Mouse (Mus musculus) left cerebral cortex, postnatal 4 days (tissue): ENCODE results near the gene Slc9a6. TPM values are rescaled to one million over a fixed set of nuclear protein-coding genes. Genes with fewer than 3 reads are reported as not detected.

ENCODE experiments used
- DNase-seq: peaks from one replicate; pipeline ENCODE4 v3.0.0-alpha.2; 2022
- intact Hi-C: fragments of 180-260 bp; cut with DNase I; formaldehyde crosslinking; loops from one replicate; pipeline ENCODE4 v1.15.1; 2025
- total RNA-seq, 2 experiments: library from RNA; stranded (reverse); gene quantifications; 2 replicates each; pipeline ENCODE4 v1.2.3; 2021

Slc9a6 gene
- total RNA-seq, 2 experiments from 2014 or later = 103 to 116 TPM

GRCm38 (mm10) chrX:56663377-56663776, 53.8 kb downstream of the Slc9a6 start:
- no peak for DNase-seq
- intact Hi-C loops = no loop called here

GRCm38 (mm10) chrX:56665226-56665973, 55.8 kb downstream of the Slc9a6 start:
- no peak for DNase-seq
- intact Hi-C loops = no loop called here

GRCm38 (mm10) chrX:56667296-56667695, 57.7 kb downstream of the Slc9a6 start:
- intact Hi-C loops = no loop called here
- DNase-seq = peak; percentile 8

GRCm38 (mm10) chrX:56668051-56668450, 58.5 kb downstream of the Slc9a6 start:
- intact Hi-C loops = no loop called here
- no peak for DNase-seq

GRCm38 (mm10) chrX:56668501-56668900, 58.9 kb downstream of the Slc9a6 start:
- DNase-seq = no peak
- intact Hi-C loops = no loop called here

DNA sequence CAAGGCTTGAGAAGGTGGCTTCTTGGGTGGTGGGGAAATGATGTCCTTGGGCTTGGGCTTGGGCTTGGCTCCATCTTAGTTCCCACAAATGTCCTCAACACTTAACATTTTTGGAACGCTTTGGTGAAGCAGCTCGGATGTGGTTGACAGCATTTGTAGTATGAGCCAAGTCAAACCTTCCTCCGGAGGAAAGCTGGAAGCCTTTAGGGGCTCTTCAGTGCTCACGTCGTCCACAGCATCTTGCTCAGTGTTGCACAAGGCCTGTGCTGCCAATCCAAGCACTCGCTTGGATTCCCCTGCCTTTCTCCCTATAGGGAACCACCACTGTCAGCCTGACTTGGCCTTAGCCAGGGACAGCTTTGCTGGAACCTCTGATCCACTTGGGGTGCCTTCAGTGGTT, 66.0 kb downstream of the Slc9a6 start:
- intact Hi-C loops = no loop called here
- no peak for DNase-seq

DNA sequence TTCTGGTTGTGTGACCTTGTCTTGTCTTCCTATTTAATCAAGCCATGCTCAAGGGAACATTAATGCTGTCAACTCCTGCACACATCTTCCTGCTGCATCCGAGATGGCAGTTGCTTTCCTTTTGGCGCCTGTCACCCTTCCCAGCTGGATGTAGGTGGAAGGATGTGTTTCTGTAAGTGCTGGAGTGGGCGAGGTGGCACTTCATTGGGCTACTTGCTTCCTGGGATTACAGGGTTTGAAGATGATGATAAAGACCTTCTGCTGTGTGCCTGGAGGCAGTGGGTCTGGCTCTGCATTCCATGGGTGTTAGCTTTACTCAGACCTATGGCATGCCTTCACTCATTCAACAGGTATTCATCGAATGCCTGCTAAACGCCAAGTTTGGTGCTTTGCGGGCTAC, 68.2 kb downstream of the Slc9a6 start:
- DNase-seq = no peak
- intact Hi-C loops = no loop called here

DNA sequence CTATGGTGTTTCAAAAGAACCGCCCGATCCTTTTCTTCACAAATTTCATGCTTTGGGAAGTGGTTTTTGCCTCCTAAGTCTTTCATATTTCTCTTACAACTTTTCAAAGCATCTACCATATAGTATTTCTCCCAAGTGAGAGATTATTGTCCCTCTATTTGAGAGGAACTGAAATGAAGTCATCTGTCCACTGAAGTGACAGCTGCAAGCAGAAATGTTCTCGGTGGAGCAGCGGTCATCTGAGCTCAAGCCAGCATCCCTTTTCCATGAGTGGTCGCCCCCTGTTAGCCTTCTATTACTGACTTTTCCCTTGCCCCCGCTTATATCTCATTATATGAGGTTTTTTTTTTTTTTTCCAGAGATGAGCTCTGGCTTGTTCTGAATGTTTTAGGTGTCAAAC, 69.5 kb downstream of the Slc9a6 start:
- intact Hi-C loops = no loop called here
- no peak for DNase-seq

GRCm38 (mm10) chrX:56682156-56682720, 72.7 kb downstream of the Slc9a6 start:
- intact Hi-C loops = no loop called here

GRCm38 (mm10) chrX:56683521-56683920, 74.0 kb downstream of the Slc9a6 start:
- intact Hi-C loops = no loop called here
- peak; percentile 1 for DNase-seq

More at GRCm38 (mm10) chrX:56682156-56682720, 72.7 kb downstream of the Slc9a6 start:
- no peak for DNase-seq

- intact Hi-C loops = no loop called here
- DNase-seq = no peak
Measured at GRCm38 (mm10) chrX:56692554-56692953, 83.0 kb downstream of the Slc9a6 start.

DNA sequence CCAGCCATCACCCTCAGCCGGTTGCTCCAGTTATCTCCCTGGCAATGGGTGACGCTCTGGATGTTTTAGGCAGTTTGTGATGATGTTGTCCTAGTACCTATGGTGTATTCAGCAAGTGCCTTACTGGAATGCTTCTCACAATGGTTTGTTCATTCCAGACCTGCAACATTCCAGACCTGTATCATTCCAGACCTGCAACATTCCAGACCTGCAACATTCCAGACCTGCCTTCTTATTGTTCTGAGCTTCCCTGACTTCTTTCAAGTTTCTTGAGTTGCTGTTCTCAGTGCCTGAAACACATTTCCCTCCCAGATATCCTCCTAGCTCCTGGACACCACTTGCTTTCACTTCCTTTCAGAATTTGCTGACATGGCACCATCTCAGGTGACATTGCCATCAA, 85.0 kb downstream of the Slc9a6 start:
- no peak for DNase-seq
- intact Hi-C loops = no loop called here

GRCm38 (mm10) chrX:56697199-56697780, 87.7 kb downstream of the Slc9a6 start:
- intact Hi-C loops = no loop called here
- no peak for DNase-seq

- intact Hi-C loops = no loop called here
- DNase-seq = no peak
Measured at GRCm38 (mm10) chrX:56697886-56698285, 88.3 kb downstream of the Slc9a6 start.

DNA sequence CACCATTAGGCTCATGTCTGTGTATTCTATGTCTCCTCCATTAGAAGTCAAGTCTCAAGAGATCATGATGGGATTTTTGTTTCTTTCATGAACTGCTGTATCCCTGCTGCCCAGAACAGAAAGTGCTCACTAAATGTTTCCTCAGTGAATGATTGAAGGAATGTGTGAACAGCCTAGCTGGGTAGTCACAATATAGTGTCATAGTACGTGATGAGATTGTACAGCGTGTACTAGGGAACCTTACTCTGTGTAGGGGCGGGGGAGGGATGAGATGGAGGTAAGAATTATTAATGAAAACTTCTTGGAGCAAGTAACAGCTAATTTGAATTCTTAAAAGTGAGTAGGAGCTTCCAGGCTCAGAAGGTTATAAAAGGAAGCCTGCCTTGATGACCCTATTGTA, 91.7 kb downstream of the Slc9a6 start:
- intact Hi-C loops = no loop called here
- DNase-seq = no peak

GRCm38 (mm10) chrX:56703965-56704562, 94.5 kb downstream of the Slc9a6 start:
- intact Hi-C loops = no loop called here

DNA sequence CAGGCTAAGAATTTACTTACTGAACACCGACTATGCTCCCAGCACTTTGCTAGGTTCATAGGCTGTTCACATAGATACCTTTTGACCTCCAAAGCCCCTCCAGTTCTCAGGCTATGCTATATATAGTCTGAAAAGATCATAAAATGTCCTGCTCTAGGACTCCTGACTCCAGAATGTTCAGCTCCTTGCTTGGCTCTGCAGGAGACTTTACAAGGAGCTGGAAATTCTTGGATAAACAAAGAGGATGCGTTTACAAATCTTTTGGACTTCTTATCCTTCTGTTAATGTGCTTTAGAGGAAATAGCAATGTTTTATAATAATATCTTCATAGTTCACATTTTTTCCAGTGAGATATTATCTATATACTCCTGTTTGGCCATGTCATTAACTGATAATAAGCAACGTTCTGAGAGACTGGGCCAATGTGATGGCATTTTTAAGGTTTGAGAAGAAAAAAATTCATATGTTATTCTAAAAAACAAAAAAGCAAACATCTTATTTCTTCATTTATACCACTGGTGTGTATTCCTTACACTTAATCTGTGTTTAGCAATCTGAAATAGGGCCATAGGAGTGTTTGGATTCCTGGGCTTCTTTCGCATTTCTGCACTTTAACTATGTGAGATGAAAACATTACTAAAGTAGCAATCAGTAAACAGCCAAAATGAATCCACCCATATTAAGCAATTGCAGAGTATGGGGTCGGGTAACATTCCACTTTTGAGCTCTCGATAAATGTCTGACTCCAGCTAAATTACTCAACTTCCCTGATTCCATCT, 99.2 kb downstream of the Slc9a6 start:
- no peak for DNase-seq
- intact Hi-C loops = no loop called here

More at GRCm38 (mm10) chrX:56703965-56704562, 94.5 kb downstream of the Slc9a6 start:
- no peak for DNase-seq

- intact Hi-C loops = no loop called here
- DNase-seq = no peak
Measured at GRCm38 (mm10) chrX:56710522-56710921, 101.0 kb downstream of the Slc9a6 start.

- intact Hi-C loops = no loop called here
- no peak for DNase-seq
Measured at GRCm38 (mm10) chrX:56712666-56713065, 103.1 kb downstream of the Slc9a6 start.
